Mouse (Mus musculus) neural tube, embryonic 11.5 days (tissue): ENCODE results near the gene Bnc1. TPM values are rescaled to one million over a fixed set of nuclear protein-coding genes. Genes with fewer than 3 reads are reported as not detected.
A peak's percentile ranks its signal among the peaks of the same experiment; 100 is the strongest.

ENCODE experiments used
- ATAC-seq: fragments of 200-750 bp; cut with Nextera tagmentation; 2 replicates; pipeline ENCODE4 v1.8.0; 2017; ENCODE audit warnings: moderate number of reproducible peaks, mild to moderate bottlenecking, moderate TSS enrichment, moderate library complexity; ENCODE audit not compliant: insufficient read depth, low FRiP score, low TSS enrichment
- DNase-seq: peaks from one replicate; pipeline ENCODE4 v3.0.0-alpha.2; 2015; ENCODE audit warnings: low spot score
- H3K27ac ChIP-seq: fragments of 300-500 bp; sonication (generic); 2 replicates; pipeline ENCODE4 v1.5.1; 2014; ENCODE audit warnings: low read depth, mild to moderate bottlenecking, low read length
- H3K27me3 ChIP-seq: fragments of 300-500 bp; sonication (generic); 2 replicates; pipeline ENCODE4 v1.6.1; 2014; ENCODE audit warnings: mild to moderate bottlenecking, low read length, mixed read lengths; ENCODE audit not compliant: control insufficient read depth, insufficient read depth
- H3K36me3 ChIP-seq: fragments of 300-500 bp; sonication (generic); 2 replicates; pipeline ENCODE4 v1.6.1; 2014; ENCODE audit warnings: mild to moderate bottlenecking, low read length, moderate library complexity, mixed read lengths; ENCODE audit not compliant: control insufficient read depth, insufficient read depth
- H3K4me1 ChIP-seq: fragments of 300-500 bp; sonication (generic); 2 replicates; pipeline ENCODE4 v1.6.1; 2014; ENCODE audit warnings: low read length, mixed read lengths; ENCODE audit not compliant: control insufficient read depth, insufficient read depth
- H3K4me2 ChIP-seq: fragments of 300-500 bp; sonication (generic); 2 replicates; pipeline ENCODE4 v1.6.1; 2014; ENCODE audit warnings: low read depth, mild to moderate bottlenecking, moderate library complexity
- H3K4me3 ChIP-seq: fragments of 300-500 bp; sonication (generic); 2 replicates; pipeline ENCODE4 v1.5.1; 2014; ENCODE audit warnings: low read depth, low read length
- H3K9ac ChIP-seq: fragments of 300-500 bp; sonication (generic); 2 replicates; pipeline ENCODE4 v1.6.1; 2014; ENCODE audit warnings: mild to moderate bottlenecking, low read length
- H3K9me3 ChIP-seq: fragments of 300-500 bp; sonication (generic); 2 replicates; pipeline ENCODE4 v1.6.1; 2016; ENCODE audit warnings: low read length; ENCODE audit not compliant: control insufficient read depth
- WGBS: fragments of 180-500 bp; shearing (Covaris S2); extraction: QIAGEN DNeasy Blood & Tissue Kit; methylation state at CpG from one replicate; pipeline ENCODE4 v1.1.7; 2014; 5-methylcytosine and 5-hydroxymethylcytosine counted together
- polyA plus RNA-seq: library from polyadenylated mRNA; unstranded; fragments of >200 nt; fragmentation: Nextera tagmentation; extraction: Ambion mirVana; gene quantifications from 2 replicates; pipeline ENCODE4 v1.2.1, GENCODE M21; 2014

Bnc1 gene
- polyA plus RNA-seq, 1 experiment from 2014 or later = 3.3 TPM

- Histone ChIP-seq H3K27me3 (no peaks in the 10 kb centered on the region), H3K9me3 (no peaks in the 10 kb centered on the region), H3K4me3 (no peak overlapping the region), H3K36me3 (no peaks in the 10 kb centered on the region), H3K27ac (no peak overlapping the region), H3K4me2 (no peak overlapping the region), H3K4me1 (no peaks in the 10 kb centered on the region), H3K9ac (no peak overlapping the region)
- ATAC-seq = no peak
- 74% methylated on average over 5 of the region's 5 CpGs for WGBS
- DNase-seq = no peak
These were observed 25.9 kb downstream of the Bnc1 start for GRCm38 (mm10) chr7:81966195-81966594.

- Histone ChIP-seq H3K4me2 (no peak overlapping the region), H3K4me3 (no peak overlapping the region), H3K27ac (no peak overlapping the region), H3K9me3 (no peaks in the 10 kb centered on the region), H3K9ac (no peak overlapping the region), H3K4me1 (no peaks in the 10 kb centered on the region), H3K27me3 (no peaks in the 10 kb centered on the region), H3K36me3 (no peaks in the 10 kb centered on the region)
- DNase-seq (peak; percentile 47), ATAC-seq (no peak)
- WGBS = 7% methylated on average over 3 of the region's 3 CpGs
These were observed 32.4 kb downstream of the Bnc1 start for GRCm38 (mm10) chr7:81959704-81960103.

- Histone ChIP-seq H3K4me2 (no peak overlapping the region), H3K4me3 (no peak overlapping the region), H3K9ac (no peak overlapping the region), H3K36me3 (no peaks in the 10 kb centered on the region), H3K4me1 (no peaks in the 10 kb centered on the region), H3K27ac (no peak overlapping the region), H3K9me3 (no peaks in the 10 kb centered on the region), H3K27me3 (no peaks in the 10 kb centered on the region)
- ATAC-seq (no peak), DNase-seq (no peak)
These were observed 37.8 kb downstream of the Bnc1 start for GRCm38 (mm10) chr7:81954208-81954846.

- Histone ChIP-seq H3K4me2 (no peak overlapping the region), H3K4me3 (no peak overlapping the region), H3K27ac (no peak overlapping the region), H3K9ac (no peak overlapping the region), H3K4me1 (no peaks in the 10 kb centered on the region), H3K9me3 (no peaks in the 10 kb centered on the region), H3K27me3 (no peaks in the 10 kb centered on the region), H3K36me3 (no peaks in the 10 kb centered on the region)
- ATAC-seq = no peak
- DNase-seq = no peak
- WGBS = 87% methylated on average over 2 of the region's 2 CpGs
These were observed 41.6 kb downstream of the Bnc1 start for GRCm38 (mm10) chr7:81950499-81950898.

- Histone ChIP-seq H3K9me3 (no peaks in the 10 kb centered on the region), H3K4me1 (no peaks in the 10 kb centered on the region), H3K4me2 (no peak overlapping the region), H3K4me3 (no peak overlapping the region), H3K9ac (no peak overlapping the region), H3K27ac (no peak overlapping the region), H3K36me3 (no peaks in the 10 kb centered on the region), H3K27me3 (no peaks in the 10 kb centered on the region)
- ATAC-seq = no peak
- 20% methylated on average over 4 of the region's 4 CpGs for WGBS
- DNase-seq = peak; percentile 42
These were observed 46.7 kb downstream of the Bnc1 start for GRCm38 (mm10) chr7:81945398-81945797.

GRCm38 (mm10) chr7:81934806-81935205 is 57.3 kb downstream of the Bnc1 start:
- no peaks in the 10 kb centered on the region for H3K9me3 ChIP-seq
- peak overlapping the region; percentile 80 for H3K4me2 ChIP-seq
- DNase-seq = no peak
- H3K36me3 ChIP-seq = no peaks in the 10 kb centered on the region
- H3K9ac ChIP-seq = peak overlapping the region; percentile 98
- peaks cover 13% of the 10 kb centered on the region for H3K4me1 ChIP-seq
- H3K27me3 ChIP-seq = no peaks in the 10 kb centered on the region
- ATAC-seq = no peak; the same call in 1 of the 2 replicates
- H3K4me3 ChIP-seq = peak overlapping the region; percentile 70
- peak overlapping the region; percentile 95 for H3K27ac ChIP-seq
- WGBS = 6% methylated on average over 5 of the region's 5 CpGs

- peak; percentile 89 for ATAC-seq
- H3K27ac ChIP-seq = peak within 1 kb of the TSS; percentile 95
- peak; percentile 92 for DNase-seq
- H3K36me3 ChIP-seq = no peaks in the 10 kb centered on the region
- H3K4me1 ChIP-seq = peaks cover 13% of the 10 kb centered on the region
- peak within 1 kb of the TSS; percentile 80 for H3K4me2 ChIP-seq
- no peaks in the 10 kb centered on the region for H3K27me3 ChIP-seq
- H3K9me3 ChIP-seq = no peaks in the 10 kb centered on the region
- H3K9ac ChIP-seq = peak within 1 kb of the TSS; percentile 98
- peak within 1 kb of the TSS; percentile 70 for H3K4me3 ChIP-seq
- under 1% methylated on average over 43 of the region's 63 CpGs for whole genome bisulfite sequencing
These were observed 57.8 kb downstream of the Bnc1 start, which contains the start of gene Hdgfl3 for GRCm38 (mm10) chr7:81934267-81934745. Gene Hdgfl3 (minus strand): TSS chr7:81934473.

GRCm38 (mm10) chr7:81933601-81934266 is 58.4 kb downstream of the Bnc1 start:
- Histone ChIP-seq H3K4me1 (peaks cover 13% of the 10 kb centered on the region), H3K27ac (peak overlapping the region; percentile 95), H3K4me3 (peak overlapping the region; percentile 70), H3K4me2 (peak overlapping the region; percentile 80), H3K9me3 (no peaks in the 10 kb centered on the region), H3K36me3 (no peaks in the 10 kb centered on the region), H3K27me3 (no peaks in the 10 kb centered on the region), H3K9ac (peak overlapping the region; percentile 98)
- under 1% methylated on average over 66 of the region's 103 CpGs for whole genome bisulfite sequencing
- DNase-seq (peak; percentile 75), ATAC-seq (peak; percentile 65)
